Mouse (Mus musculus): ENCODE measurements at regions not wholly inside any gene's neighbourhood (a gene's known extent, or its start where the extent isn't known, plus 50 kb on each side); places are given as distances from the start of the nearest gene placed in this dataset.

DNA sequence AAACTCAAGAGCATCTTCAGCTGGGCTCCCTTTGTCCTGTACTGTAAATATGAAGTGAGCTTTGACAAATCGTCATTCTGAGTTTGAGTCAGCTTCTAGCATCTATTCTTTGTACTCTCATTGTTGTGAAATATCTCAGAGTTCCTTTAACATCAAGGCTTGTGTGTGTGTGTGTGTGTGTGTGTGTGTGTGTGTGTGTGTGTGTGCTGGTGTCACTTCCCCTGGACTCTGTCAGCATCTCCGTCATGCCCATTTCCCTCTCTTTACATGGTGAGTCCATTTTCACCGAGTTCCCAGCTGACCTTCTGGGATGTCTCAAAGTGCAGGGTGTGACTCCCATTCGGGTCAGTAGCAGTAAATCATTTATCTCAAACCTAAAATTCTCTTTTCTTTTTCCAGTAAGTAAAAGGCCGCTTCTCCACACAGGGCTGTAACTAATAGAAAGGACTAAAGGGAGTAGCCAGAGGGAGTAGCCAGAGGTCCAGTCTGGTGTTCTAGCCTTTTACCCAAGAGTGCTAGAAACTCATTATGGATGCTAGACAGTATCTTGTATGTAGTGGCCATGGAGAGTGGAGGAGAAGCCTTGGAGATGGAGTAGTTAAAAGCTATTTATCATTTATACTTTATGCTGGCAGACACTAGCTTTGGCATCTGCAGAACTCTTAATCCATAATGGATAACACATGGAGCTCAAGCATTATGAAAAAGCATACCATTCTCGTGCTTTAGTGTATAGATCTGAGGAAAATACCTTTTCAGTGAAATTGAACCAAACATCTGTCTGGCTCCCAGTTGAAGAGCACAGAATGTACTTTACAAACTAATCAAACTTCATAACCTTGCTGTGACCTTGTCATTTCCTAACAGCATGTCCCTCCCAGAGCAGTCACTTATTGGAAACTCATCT is 85.6 kb upstream of the Thbs1 start:
- TF ChIP-seq CTCF (IDR thresholded peaks at IDR 0.05; ENCODE audit: low read depth, low read length) (no peak), POLR2A (IDR thresholded peaks at IDR 0.05; ENCODE audit: borderline replicate concordance, low read depth, low read length) (no peak)
